Mouse (Mus musculus): ENCODE results near the gene Gucy2f.
A peak's percentile ranks its signal among the peaks of the same experiment; 100 is the strongest.

Gene Gucy2f

DNA sequence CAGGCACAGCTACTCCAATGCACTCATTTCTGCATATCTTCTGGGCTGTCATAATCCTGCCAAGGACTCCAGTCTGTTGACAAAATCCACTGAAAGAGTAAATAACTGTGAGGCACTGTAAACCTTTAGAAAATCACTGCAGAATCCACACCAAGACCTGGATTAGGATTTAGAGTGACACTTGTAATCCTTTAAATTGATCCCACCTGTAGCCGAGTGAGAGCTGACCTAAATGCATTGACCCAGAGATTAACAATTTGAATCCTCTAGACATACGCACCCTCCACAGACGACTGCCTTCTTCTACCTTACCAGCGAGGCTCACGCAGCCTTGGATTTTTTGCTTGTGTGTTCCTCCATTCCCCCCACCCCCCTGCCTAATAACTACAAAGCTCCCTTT lies at the start of gene Gucy2f:
Gene Gucy2f, minus strand, starts transcription at position 101 of the 400 bp plus-strand sequence.
- DNase-seq = no peak

DNA sequence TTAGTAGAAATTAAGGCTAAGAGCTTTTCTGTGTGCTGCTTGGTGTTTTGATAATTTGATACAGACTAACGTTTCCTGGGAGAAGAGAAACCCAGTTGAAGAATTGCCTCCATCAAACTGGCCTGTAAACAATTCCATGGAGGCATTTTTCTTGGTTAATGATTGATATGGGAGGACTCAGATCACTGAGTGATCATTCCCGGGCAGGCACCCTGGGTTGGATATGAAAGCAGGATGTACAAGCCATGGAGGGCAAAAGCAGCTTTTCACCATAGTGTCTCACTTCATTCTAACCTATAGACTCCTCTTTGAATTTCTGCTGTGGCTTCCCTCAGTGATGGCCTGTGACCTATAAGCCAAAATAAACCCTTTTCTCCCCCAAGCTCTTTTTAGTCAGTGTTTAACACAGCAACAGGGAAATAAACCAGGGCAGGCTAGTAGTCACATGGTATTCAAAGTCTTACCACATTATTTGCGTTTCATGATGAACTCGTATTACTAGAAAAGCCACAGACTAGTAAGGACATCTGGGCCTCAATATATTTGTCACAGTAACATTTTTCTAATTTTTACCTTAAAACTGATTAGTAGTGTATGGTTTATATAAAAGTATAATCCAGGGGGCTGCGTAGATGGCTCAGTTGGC lies 49.1 kb upstream of the Gucy2f start:
- DNase-seq = peak; percentile 14 to 54

DNA sequence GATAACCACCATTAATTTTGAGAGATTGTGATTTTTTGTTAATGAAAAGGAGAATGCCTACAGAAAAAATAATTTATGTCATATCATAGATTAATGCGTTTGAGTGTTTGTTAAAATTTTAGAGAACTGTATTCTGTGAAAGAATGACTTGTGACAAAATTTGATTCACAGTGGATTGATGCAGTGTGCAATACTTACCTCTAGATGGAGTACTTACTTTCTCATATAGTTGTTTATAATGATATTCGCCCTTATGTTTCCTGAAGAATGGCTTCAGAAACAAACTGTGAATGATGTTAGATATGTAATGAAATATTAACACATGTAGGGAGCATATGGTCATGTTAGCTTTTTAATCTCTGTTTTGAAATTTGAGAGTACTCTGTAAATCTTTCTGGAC lies 40.4 kb upstream of the Gucy2f start:
- DNase-seq = no peak

DNA sequence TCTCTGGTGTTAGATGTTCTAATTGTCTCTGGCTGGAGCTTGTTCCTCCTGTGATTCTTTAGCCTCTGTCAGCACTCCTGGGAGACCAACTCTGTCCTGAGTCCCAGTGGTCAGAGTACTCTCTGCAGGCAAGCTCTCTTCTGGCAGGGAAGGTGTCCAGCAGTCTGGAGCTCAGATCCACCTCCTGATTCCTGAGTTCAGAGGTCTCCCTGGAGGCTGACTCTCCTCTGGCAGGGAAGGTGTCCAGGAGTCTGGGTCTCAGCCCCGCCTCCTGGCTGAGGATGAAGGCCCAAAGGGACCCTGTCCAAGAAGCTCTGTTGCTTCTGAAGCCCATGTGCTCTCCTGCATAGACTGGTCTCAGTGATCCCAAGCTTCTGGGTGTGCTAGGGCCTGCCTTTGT lies 39.4 kb upstream of the Gucy2f start:
- peak; percentile 32 to 77 for DNase-seq

DNA sequence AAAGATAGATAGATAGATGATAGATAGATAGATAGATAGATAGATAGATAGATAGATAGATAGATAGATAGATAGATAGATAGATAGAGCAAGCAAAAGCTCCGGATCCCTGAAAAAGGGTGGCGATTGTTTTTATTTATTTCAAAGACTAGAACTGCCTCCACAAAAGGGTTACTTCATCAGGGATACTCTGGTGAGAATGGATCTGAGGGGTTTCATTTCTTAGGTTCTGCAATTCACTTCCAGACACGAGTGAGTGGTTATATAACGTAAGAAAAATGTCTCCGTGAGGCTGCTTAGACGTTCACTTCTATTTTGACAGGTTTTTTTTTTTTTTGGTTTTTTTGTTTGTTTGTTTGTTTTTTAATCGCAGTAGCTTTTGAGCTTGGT lies 32.0 kb upstream of the Gucy2f start:
- DNase-seq = no peak

DNA sequence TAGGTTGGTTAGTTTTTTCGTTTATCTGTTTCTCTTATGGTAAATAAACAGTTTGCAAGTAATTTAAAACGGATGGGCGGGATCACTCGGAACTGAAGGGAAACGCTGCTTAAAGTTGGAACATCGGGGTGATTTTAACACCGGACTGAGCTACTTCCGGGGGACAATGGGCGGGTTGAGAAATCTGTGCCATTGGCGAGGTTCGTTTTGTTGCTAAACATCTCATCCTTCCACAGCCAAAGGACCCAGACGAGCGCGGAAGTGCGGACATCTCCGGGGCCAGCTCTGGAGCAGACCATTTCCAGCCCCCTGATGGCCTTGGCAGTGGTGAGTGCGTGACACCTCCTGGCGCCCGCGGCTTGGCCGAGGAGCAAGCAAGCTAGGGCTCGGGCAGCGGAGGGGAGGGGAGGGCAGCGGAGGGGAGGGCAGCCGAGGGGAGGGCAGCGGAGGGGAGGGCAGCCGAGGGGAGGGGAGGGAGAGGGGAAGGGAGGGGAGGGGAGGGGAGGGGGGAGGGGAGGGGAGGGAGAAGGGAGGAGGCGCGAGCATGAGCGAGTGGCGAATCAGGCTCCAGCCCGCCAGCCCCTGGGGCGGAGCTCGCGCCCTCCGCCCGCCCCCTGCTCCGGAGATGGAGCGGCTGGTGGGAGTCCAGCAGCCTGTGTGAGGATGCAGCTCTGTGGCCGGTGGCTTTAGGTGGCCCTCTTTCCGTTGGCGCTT lies 31.5 kb upstream of the Gucy2f start:
- DNase-seq = peak; percentile 68 to 88

DNA sequence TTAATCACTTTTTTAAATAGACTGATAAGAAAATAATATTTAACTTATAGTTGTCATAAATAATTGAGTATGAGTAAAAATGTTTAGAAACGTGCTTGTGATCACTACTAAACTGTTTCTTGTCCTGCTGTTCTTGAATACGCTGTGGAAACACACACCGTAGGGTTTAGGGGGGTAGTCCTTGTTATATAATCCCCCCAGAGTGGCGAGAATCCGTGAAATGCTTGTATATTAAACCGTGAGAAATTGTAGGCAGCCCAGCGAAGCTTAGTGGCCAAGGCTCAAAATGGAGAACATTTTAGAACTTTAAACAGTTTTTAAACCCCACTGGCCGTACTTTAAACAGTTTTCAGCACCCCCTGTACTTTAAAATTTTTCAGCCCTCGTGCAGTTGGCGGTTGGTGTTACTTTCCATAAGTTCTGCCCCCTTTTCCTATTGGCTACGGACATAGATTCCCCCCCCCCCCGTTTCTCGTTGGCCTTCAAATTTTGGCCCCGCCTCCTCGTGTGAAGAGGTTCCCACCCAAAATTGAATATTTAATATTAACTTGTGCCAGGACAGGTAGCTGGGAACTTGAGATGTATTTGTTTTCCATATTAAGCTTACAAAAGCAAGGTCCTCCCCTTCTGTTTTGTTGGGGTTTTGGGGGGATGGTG lies 30.8 kb upstream of the Gucy2f start:
- DNase-seq = peak; percentile 72 to 79

DNA sequence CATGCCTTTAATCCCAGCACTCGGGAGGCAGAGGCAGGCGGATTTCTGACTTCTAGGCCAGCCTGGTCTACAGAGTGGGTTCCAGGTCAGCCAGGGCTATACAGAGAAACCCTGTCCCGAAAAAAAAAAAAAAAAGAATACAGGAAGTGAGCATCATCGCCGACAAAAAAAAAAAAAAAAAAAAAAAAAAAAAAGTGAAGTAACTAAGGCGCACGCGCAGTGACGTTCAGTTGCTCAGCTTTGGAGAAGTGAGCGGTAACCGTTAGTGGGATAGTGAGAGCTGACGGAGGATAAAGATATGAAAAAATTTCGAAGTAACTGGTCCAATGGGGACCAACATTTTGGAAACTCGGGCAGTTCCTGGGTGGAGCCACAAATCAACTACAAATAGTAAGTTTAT lies 29.8 kb upstream of the Gucy2f start, which contains the start of gene Nxt2:
Gene Nxt2, plus strand, starts transcription at position 229 of the 400 bp plus-strand sequence.
- DNase-seq = no peak

DNA sequence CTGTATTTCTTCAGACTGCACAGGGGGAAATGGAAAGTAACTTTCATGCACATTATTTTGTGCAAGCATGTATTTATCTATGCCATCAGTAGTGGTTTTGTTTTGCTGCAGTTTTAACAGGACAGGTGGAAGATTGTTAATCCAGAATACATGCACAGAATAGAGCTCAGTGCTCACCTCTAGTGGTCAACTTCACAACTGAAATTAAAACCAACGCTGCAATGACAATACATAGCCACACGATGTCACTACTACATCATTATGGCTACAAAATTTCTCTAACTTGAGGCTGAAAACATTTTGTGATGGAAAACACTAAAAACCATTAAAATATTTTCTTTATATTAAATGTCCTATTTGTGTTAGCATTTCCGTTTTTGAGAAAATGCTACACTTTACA lies 3.6 kb upstream of the Gucy2f start:
- peak in 1 of 2 experiments; percentile 43 for DNase-seq

DNA sequence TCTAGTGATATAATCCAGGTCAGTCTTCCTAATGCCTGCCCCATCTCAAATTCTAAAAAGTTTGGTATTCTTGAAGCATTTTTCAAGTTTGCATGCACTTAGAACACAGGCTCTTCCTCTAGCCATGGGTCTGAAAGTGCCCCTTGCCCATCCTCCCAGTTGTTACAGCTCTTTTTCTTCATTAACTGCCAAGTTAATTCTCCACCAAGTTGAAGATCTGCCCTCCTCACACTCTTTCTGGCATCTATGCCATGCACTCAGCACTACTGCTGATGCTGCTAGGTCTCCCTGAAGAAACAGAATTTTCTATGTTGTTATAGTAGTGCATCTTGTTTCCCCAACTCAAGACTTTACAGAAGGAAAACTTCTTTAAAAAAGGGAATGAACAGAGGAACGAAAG lies 1.2 kb downstream of the Gucy2f start:
- DNase-seq = peak; percentile 21 to 45

DNA sequence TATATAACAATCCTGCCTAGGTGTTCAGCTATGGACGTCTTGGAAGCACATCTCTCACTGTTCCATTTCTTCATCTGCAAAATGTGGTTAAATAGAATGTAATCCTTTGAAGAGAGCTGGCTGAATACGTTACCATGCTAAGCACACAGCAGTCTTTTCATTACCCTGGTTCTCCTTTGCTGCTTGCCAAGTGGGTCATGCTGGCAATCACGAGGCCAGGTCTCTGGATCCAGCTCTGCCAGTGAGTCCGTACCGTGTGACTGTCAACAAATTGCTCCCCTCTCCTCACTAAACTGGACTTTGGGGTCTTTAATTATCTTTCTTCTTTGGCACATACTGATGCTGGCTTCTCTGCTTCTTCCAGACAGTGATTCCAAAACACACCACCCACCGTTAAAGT lies 2.3 kb downstream of the Gucy2f start:
- peak; percentile 69 to 82 for DNase-seq

DNA sequence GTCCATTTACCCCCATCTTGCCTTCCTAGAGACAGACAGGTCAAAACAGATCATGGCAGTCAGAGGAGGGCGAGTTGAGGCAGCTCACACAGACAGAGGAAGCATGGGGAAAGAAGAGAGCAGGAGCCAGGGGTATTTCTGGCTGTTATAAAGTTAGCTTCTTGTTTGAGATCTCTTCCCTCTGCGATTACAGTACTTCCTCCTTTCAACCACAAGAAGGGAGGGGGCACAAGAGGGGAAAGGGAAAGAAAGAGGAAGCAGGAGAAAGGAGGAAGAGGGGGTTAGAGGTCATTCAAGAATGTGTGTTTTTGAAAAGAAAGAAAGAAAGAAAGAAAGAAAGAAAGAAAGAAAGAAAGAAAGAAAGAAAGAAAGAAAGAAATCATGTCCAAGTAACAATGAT lies 6.4 kb downstream of the Gucy2f start:
- DNase-seq = no peak

DNA sequence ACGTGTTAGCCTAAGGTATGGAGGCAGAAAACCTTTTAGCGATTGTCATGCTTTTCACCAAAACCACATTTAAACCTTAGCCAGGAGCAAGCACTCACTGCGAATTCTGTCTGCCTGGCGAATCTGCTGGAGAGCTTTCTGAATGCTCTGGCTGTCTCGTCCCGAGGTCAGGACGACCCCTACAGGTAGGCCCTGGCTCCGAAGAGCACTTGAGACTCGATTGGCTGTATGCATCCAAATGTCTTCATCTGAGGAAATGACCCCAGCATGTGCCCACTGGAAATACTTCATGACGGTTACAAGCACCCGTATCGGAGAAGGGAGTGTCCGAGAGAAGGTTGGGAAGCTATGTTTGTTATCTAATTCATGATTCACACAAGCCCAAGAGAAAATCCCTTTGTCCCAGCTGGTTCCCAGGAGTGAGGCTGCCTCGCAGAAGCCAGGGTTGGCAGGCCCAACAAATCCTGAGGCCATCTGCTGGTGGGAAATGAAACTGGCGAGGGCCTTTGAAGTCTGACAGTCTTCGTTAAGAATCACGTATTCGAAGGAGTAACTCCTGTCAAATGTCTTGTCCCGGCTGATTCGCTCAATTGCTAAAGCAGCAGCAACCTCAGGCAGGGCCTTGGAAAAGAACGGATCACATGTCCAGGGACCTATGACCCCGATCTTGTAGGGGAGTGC lies 7.6 kb downstream of the Gucy2f start:
- peak; percentile 62 to 72 for DNase-seq

DNA sequence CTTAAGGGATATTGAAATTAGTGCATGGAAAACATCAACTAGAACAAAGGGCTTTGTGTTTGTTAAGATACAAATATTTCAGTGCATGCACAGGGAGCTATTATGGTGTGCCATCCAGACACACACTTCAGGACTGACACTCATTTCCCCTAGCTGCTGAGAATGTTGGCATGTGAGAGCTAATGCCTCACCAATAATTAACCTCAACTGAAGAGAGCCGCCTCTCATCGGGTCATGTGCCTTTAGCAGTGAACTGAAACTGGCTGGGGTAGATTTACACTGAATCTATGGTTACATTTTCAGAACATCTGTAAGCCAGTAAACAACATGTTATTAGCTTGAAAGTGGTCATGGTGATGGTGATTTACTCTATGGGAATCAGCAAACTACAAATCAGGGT lies 14.7 kb downstream of the Gucy2f start:
- peak; percentile 29 to 59 for DNase-seq

DNA sequence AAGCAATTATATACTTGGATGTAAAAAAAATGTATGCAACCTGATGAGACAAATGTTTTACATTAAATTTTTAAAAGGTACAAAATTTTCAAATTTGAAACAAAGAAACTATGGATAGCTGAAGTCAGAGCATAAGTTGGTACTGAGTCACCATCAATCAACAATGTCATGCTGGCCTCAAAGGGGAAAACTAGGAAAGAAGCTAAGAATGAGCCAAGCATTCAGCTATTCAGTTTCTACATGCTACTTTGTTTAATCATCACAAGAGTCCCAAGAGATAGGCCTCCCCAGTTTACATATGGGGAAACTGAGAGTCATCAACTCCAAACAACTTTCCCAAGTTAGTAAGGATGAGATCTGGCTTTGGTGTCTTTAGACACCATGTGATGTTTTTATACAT lies 19.8 kb downstream of the Gucy2f start:
- DNase-seq = no peak

DNA sequence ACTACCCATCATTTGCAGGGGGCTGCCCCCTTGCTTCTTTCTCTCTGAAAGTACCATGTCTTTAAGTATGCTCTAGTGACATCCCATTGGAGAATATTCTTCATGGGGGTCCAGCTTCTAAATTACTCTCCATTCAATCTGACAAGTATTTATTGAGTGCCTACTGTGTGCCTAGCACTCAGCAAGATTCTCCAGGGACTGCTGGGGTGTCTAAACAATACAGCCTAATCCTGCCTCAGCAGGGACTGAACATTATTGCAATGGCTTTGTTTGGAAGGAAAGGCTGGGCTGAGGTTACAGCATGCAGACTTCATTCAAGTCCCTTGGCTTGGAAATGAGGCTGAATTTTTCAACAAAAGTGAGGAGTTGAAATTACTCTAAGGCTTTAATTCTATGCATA lies 81.0 kb downstream of the Gucy2f start:
- DNase-seq = no peak

DNA sequence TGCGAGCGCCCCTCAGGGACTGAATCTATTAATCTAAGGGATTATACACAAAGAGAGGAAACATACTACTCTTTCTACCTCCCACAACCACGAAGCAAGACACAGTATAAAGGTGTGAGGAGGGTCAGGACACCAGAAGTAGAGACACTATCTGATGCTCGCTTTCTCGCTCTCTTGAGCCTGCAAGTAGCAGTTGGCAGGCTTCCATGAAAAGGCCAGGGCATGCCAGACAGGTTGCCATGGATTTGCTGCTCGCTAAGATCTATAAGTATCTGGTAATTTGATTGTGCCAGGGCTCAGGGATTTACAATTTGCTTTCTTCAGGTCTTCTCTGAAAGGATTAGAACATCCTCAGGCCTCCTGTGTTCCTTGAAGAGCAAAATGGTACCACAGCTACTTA lies 85.5 kb downstream of the Gucy2f start:
- no peak for DNase-seq

DNA sequence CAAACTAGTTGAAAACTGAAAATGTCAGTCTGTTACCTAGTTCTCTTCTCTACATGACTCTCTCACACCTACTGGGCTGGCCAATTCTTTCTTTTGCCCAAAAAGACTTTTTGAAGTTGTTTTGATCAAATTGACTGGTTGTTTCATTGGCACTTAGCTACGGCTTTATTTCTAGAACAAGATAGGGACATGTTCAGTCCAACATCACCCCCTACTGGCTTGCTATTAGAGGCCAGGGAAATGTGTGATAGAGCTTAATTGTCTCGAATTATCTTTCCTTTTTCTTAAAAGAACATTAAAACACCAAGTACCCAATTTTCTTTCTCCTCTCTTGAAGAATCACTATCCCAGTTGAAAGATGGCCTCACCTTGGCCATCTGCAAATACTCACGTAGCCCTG lies 99.8 kb downstream of the Gucy2f start:
- DNase-seq = peak in 1 of 2 experiments; percentile 46

DNA sequence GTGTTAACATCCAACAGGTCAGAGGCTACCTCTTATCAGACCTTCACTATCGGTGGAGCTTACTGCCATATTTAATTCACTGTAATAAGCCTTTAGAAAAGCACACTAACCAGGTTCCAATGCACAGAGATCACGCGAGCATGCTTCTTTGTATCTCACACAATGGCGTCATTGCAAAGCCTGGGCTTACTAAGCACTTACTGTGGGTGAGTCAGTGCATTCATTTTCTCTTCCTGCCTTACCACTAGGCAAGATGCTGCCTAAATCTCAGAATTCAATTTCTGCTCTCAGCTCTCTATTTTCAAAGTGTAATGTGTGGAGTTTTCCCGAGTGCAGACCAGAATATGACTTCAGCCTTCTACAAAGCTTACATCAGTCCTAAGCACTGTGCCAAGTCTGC lies 101.2 kb downstream of the Gucy2f start:
- DNase-seq = no peak

DNA sequence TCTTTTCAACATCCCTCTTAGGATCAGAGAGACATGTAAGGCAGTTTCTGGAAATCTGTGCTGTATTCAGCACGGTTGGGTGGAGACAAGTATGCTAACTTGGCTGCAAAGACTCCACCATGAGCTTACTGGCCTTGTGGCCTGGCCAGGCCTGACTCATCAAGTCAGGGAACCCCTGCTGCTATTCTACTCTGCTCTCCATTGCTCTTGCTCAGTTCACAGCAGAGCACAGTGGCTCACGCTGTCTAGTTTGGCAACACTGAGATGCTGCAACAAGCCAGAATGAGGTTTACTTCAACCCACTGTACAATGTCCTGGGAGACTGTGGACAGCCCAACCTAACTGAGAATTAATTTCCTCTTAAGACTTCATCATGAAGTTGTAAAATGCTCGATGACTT lies 134.1 kb downstream of the Gucy2f start:
- DNase-seq = no peak

Measured in kidney, postnatal 25 days (tissue).